Mouse (Mus musculus) gastrocnemius, postnatal 4 days (tissue): Measurements from ENCODE around the gene Rps21. TPM values are rescaled to one million over a fixed set of nuclear protein-coding genes. Genes with fewer than 3 reads are reported as not detected.

ENCODE experiments used
- DNase-seq, 2 experiments: peaks; one replicate each; pipeline ENCODE4 v3.0.0; 2021 to 2022; ENCODE audit warnings: low spot score in 2 of 2, mixed read lengths in 2 of 2
- long read RNA-seq, 2 experiments: library from polyadenylated mRNA; stranded (forward); transcript quantifications; one replicate each; pipeline ENCODE4 v2.0.0; 2021
- total RNA-seq, 2 experiments: library from RNA; stranded (reverse); gene quantifications; 2 replicates each; pipeline ENCODE4 v1.2.3; 2021

Rps21 gene
- 100 to 1,000 TPM; 786 to 791 TPM for total RNA-seq
- long read RNA-seq, experiment 1, transcript Rps21-201 (6 exons, 394 nt), result major isoform, 35 of 57 reads
- long read RNA-seq, experiment 1, partial matches to known transcripts, result 21 of 57 reads
- long read RNA-seq, experiment 1, other reads (novel, unspliced or antisense), result 1 of 57 reads
- long read RNA-seq, experiment 2, transcript Rps21-201 (6 exons, 394 nt), result major isoform, 60 of 101 reads
- long read RNA-seq, experiment 2, partial matches to known transcripts, result 39 of 101 reads
- long read RNA-seq, experiment 2, other reads (novel, unspliced or antisense), result 2 of 101 reads

GRCm38 (mm10) chr2:180257001-180257521, at the start of gene Rps21:
Gene Rps21, plus strand, starts transcription at chr2:180257377.
- DNase-seq, result peak; percentile 86 to 96

- DNase-seq, result peak in 1 of 2 experiments; percentile 69
Observed at GRCm38 (mm10) chr2:180207840-180208239, 49.3 kb upstream of the Rps21 start.

GRCm38 (mm10) chr2:180208976-180209375, 48.2 kb upstream of the Rps21 start:
- DNase-seq, result no peak

GRCm38 (mm10) chr2:180212255-180212654, 44.9 kb upstream of the Rps21 start:
- no peak for DNase-seq

GRCm38 (mm10) chr2:180214352-180214978, 42.7 kb upstream of the Rps21 start:
- DNase-seq, result no peak

- DNase-seq, result no peak
Observed at GRCm38 (mm10) chr2:180215011-180215461, 42.1 kb upstream of the Rps21 start.

GRCm38 (mm10) chr2:180215951-180216350, 41.2 kb upstream of the Rps21 start:
- no peak for DNase-seq

GRCm38 (mm10) chr2:180216921-180217320, 40.3 kb upstream of the Rps21 start:
- DNase-seq, result no peak

- DNase-seq, result peak in 1 of 2 experiments; percentile 75
Observed at GRCm38 (mm10) chr2:180217587-180217986, 39.6 kb upstream of the Rps21 start.

GRCm38 (mm10) chr2:180218241-180218640, 38.9 kb upstream of the Rps21 start:
- DNase-seq, result no peak

GRCm38 (mm10) chr2:180218677-180219076, 38.5 kb upstream of the Rps21 start:
- DNase-seq, result no peak

GRCm38 (mm10) chr2:180219145-180219943, 37.8 kb upstream of the Rps21 start:
- no peak for DNase-seq

- DNase-seq, result no peak
Observed at GRCm38 (mm10) chr2:180220165-180220564, 37.0 kb upstream of the Rps21 start.

GRCm38 (mm10) chr2:180221051-180221450, 36.1 kb upstream of the Rps21 start:
- peak in 1 of 2 experiments; percentile 20 for DNase-seq

GRCm38 (mm10) chr2:180222250-180222649, 34.9 kb upstream of the Rps21 start:
- DNase-seq, result peak in 1 of 2 experiments; percentile 13

- DNase-seq, result no peak
Observed at GRCm38 (mm10) chr2:180224647-180225043, 32.5 kb upstream of the Rps21 start.

GRCm38 (mm10) chr2:180225044-180225761, 32.0 kb upstream of the Rps21 start:
- DNase-seq, result peak in 1 of 2 experiments; percentile 27

- DNase-seq, result peak in 1 of 2 experiments; percentile 60
Observed at GRCm38 (mm10) chr2:180225762-180226378, 31.3 kb upstream of the Rps21 start, which contains the start of gene Lama5. Gene Lama5, minus strand, starts transcription at chr2:180225859.

GRCm38 (mm10) chr2:180227262-180228059, 29.7 kb upstream of the Rps21 start:
- peak in 1 of 2 experiments; percentile 66 for DNase-seq
